Mouse (Mus musculus) midbrain, embryonic 12.5 days (tissue): ENCODE measurements around the gene Ccdc187. TPM values are rescaled to one million over a fixed set of nuclear protein-coding genes. Genes with fewer than 3 reads are reported as not detected.
A peak's percentile ranks its signal among the peaks of the same experiment; 100 is the strongest.

ENCODE experiments used
- ATAC-seq: fragments of 200-750 bp; cut with Nextera tagmentation; 2 replicates; pipeline ENCODE4 v1.8.0; 2017; ENCODE audit warnings: low read depth, moderate TSS enrichment, moderate library complexity; ENCODE audit not compliant: low FRiP score
- H3K27ac ChIP-seq: fragments of 300-500 bp; sonication (generic); replicated peaks from 2 replicates; pipeline ENCODE4 v1.5.1; 2016; ENCODE audit warnings: mild to moderate bottlenecking
- H3K27me3 ChIP-seq: fragments of 300-500 bp; sonication (generic); 2 replicates; pipeline ENCODE4 v1.6.1; 2016; ENCODE audit warnings: mild to moderate bottlenecking
- H3K36me3 ChIP-seq: fragments of 300-500 bp; sonication (generic); 2 replicates; pipeline ENCODE4 v1.6.1; 2016
- H3K4me1 ChIP-seq: fragments of 300-500 bp; sonication (generic); 2 replicates; pipeline ENCODE4 v1.6.1; 2016
- H3K4me2 ChIP-seq: fragments of 300-500 bp; sonication (generic); replicated peaks from 2 replicates; pipeline ENCODE4 v1.6.1; 2016; ENCODE audit warnings: mild to moderate bottlenecking, moderate library complexity
- H3K4me3 ChIP-seq: fragments of 300-500 bp; sonication (generic); 2 replicates; pipeline ENCODE4 v1.5.1; 2016; ENCODE audit warnings: mild to moderate bottlenecking
- H3K9ac ChIP-seq: fragments of 300-500 bp; sonication (generic); replicated peaks from 2 replicates; pipeline ENCODE4 v1.6.1; 2016; ENCODE audit warnings: mild to moderate bottlenecking, moderate library complexity
- H3K9me3 ChIP-seq: fragments of 300-500 bp; sonication (generic); 2 replicates; pipeline ENCODE4 v1.6.1; 2016; ENCODE audit warnings: mild to moderate bottlenecking
- WGBS: fragments of 180-500 bp; shearing (Covaris S2); methylation state at CpG from one replicate; pipeline ENCODE4 v1.1.7; 2016; 5-methylcytosine and 5-hydroxymethylcytosine counted together
- polyA plus RNA-seq: library from polyadenylated mRNA; unstranded; fragments of >200 nt; fragmentation: Nextera tagmentation; extraction: Ambion mirVana; gene quantifications from 2 replicates; pipeline ENCODE4 v1.2.1, GENCODE M21; 2016

Gene Ccdc187
- polyA plus RNA-seq, 1 experiment from 2014 or later = 0.08 TPM

DNA sequence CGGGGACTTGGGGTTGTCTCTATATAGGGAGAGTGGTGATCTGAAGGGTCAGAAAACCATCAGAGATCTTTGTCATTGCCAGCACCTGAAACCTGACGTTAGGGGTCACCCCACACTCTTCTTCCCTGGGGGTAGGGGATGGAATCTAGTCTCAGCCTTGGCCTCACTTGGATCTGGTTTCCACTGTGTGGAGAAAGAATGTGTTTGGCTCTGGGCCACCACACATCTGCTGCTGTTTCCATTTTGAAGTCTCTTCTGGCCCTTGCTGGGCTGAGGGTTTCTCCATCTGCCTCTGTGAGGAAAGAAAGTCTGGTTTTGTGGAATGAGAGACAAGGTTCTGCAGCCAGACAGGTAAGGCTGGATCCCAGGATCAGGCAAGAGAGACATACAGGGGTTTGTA, 29.3 kb downstream of the Ccdc187 start:
- Histone ChIP-seq H3K9me3 (no peaks in the 10 kb centered on the region), H3K9ac (no peak overlapping the region), H3K27ac (no peak overlapping the region), H3K27me3 (no peaks in the 10 kb centered on the region), H3K36me3 (no peaks in the 10 kb centered on the region), H3K4me3 (no peak overlapping the region), H3K4me1 (no peaks in the 10 kb centered on the region), H3K4me2 (no peak overlapping the region)
- WGBS = 82% methylated on average over 2 of the region's 2 CpGs
- ATAC-seq = no peak

DNA sequence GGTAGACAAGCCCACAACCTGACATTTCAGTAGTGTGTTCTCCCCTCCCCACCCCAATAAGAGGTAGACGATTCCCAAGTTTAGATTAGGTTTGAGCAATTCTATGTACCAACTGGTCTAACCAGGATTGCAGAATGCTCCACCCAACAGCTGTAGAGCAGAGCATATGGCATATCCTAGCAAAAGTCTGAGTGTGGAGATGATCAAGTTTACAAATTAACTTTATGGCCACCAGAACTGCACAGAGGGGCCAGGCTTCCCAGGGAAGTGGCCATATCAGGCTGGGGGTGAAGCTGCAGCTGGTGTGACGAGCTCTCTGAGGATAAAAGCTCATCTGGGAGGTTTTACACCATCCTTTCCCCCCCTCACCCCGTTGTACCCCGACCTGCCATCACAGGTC, 29.7 kb downstream of the Ccdc187 start:
- no peak for ATAC-seq
- Histone ChIP-seq H3K27ac (no peak overlapping the region), H3K36me3 (no peaks in the 10 kb centered on the region), H3K4me2 (no peak overlapping the region), H3K27me3 (no peaks in the 10 kb centered on the region), H3K9me3 (no peaks in the 10 kb centered on the region), H3K4me3 (no peak overlapping the region), H3K9ac (no peak overlapping the region), H3K4me1 (no peaks in the 10 kb centered on the region)
- WGBS = 79% methylated on average over 4 of the region's 4 CpGs

DNA sequence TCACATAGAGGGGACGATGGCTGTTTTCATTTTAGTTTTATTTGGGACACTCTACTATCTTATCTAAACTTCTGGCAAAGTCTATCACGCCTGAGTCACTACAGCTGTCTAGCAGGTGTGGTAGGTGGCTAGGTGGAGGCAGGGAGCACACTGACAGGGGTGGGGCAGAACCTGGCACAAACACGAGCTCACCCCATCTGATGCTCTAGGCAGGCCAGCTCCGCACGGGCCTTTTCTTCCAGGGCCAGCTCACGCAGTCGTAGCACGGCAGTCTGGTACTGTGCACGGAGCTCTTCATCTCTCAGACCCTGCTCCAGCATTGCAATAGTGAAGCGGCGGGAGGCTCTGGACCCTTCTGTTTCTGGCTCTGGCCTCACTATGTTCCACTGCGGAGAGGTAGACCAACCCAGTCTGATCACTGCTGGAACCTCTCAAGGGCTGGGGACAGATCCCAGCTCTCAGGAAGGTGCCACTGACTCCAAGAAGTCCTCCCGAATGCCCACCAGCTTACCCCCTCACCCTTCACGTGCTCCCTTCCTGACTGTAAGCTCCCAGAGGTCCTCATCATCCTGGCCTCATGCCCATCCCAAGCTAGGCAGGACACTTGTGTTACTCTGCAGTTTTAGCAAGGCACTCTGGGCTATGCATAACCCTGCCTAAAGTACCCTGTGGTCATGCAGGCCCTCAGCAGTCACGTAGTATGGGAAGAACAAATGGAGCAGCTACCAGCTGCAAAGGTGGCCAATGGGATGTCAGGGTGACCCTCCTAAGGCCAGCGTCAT, 36.9 kb downstream of the Ccdc187 start:
- no peak overlapping the region for H3K4me2 ChIP-seq
- no peaks in the 10 kb centered on the region for H3K27me3 ChIP-seq
- WGBS = 84% methylated on average over 16 of the region's 16 CpGs
- ATAC-seq = no peak
- H3K4me3 ChIP-seq = no peak overlapping the region
- H3K9me3 ChIP-seq = no peaks in the 10 kb centered on the region
- no peaks in the 10 kb centered on the region for H3K4me1 ChIP-seq
- no peak overlapping the region for H3K27ac ChIP-seq
- no peaks in the 10 kb centered on the region for H3K36me3 ChIP-seq
- H3K9ac ChIP-seq = no peak overlapping the region

DNA sequence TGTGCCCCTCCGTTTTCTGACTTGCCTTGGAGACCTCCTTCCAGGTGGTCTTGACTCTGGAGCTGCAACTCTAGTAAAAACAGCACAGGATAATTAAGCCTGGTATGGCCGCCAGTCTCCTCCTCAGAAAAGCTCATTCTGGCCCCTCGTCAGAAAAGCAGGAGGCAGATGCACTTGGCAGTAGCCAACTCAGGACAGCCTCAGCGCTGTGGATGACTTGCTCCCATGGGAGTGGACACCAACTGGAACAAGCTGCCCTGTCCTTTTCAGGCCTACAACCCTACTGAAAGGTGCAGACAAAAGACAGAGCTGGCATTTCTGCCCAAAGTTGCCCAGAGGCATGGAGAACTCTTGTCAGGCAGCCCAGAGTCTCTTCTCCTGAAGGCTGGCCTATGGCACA, 39.5 kb downstream of the Ccdc187 start:
- Histone ChIP-seq H3K4me1 (no peaks in the 10 kb centered on the region), H3K9me3 (no peaks in the 10 kb centered on the region), H3K4me2 (no peak overlapping the region), H3K9ac (no peak overlapping the region), H3K4me3 (no peak overlapping the region), H3K36me3 (no peaks in the 10 kb centered on the region), H3K27me3 (no peaks in the 10 kb centered on the region), H3K27ac (no peak overlapping the region)
- ATAC-seq = no peak
- WGBS = 74% methylated on average over 4 of the region's 4 CpGs

DNA sequence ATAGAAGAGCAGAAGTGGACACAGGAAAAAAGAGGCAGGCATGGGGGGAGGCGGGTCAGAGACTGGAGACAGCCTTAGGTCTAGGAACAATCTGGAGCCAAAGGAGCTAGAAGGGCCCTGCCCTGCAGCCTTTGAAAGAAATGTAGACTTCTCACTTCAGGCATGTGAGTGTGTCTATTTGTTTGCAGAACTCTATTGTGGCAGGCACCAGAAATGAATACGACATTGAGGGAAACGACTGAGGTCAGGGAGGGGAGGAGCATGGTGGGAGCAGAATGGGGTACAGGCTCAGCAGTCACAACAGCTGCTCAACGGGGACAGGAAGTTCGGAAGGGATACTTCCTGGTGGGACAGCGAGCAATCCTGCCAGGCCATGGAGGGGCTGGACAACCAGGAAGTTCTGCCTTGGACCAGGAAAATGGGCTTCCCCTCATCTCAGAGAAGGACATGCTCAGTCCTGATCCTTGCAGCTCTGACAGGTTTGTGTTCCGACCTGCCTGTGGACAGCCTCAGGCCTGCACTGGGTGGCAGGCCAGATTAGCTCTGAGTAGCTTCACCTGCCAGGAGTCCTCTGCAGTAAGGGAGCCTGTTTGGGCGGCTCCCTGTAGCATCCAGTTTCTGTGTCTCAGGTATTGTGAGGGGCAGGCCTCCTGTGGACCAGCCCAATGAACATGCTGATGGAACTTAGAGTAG, 41.7 kb downstream of the Ccdc187 start:
- 72% methylated on average over 8 of the region's 8 CpGs for WGBS
- no peak for ATAC-seq

DNA sequence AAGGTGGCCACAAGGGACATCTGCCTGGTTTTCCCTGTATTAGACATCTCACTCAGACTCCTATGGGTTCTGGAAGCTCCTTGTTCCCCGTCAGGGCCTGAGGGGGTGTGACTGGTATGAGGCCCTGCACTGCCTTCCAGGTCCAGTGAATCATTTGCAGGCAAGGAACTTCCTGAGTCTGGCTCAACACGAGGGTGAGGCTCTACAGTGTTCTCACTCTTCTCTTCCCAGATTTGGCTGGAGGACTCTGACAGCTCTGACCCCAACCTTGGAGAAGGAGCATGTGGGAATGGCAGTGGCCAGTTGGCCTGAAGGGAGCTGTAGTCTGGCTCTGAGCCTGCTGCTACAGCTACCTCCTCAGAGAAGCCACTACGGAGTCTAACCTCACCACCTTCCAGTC, 46.8 kb downstream of the Ccdc187 start:
- H3K27ac ChIP-seq = no peak overlapping the region
- H3K4me1 ChIP-seq = no peaks in the 10 kb centered on the region
- H3K4me3 ChIP-seq = no peak overlapping the region
- H3K4me2 ChIP-seq = no peak overlapping the region
- no peaks in the 10 kb centered on the region for H3K9me3 ChIP-seq
- ATAC-seq = no peak
- no peaks in the 10 kb centered on the region for H3K36me3 ChIP-seq
- 68% methylated on average over 3 of the region's 3 CpGs for WGBS
- no peak overlapping the region for H3K9ac ChIP-seq
- H3K27me3 ChIP-seq = no peaks in the 10 kb centered on the region

More for the DNA sequence above, 41.7 kb downstream of the Ccdc187 start:
- no peaks in the 10 kb centered on the region for H3K36me3 ChIP-seq
- no peak overlapping the region for H3K4me2 ChIP-seq
- no peak overlapping the region for H3K27ac ChIP-seq
- no peaks in the 10 kb centered on the region for H3K9me3 ChIP-seq
- no peaks in the 10 kb centered on the region for H3K27me3 ChIP-seq
- H3K4me3 ChIP-seq = no peak overlapping the region
- no peak overlapping the region for H3K9ac ChIP-seq
- no peaks in the 10 kb centered on the region for H3K4me1 ChIP-seq

DNA sequence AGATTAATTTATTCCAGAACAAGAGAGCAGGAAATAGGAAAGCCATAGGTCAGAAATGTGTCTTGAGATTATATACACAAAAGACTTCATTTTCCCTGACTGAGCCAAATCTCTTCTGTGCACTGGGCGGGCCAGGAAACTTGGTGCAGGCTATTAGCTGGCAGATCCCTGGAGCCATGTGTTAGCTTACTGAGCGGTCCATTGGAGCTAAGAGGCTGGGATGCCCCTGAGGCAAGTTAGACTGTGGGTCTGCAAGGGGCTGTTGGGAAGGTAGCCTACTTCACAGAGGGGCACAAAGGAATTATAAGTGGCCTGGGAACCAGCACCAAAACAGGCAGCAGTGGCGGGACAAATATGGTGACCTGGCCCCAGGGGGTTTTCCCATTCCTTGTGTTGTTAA, 53.5 kb downstream of the Ccdc187 start:
- peaks cover 9% of the 10 kb centered on the region for H3K4me1 ChIP-seq
- no peak overlapping the region for H3K27ac ChIP-seq
- no peak overlapping the region for H3K4me3 ChIP-seq
- H3K9ac ChIP-seq = no peak overlapping the region
- H3K27me3 ChIP-seq = peaks cover 5% of the 10 kb centered on the region; the same call in 1 of the 2 replicates
- no peaks in the 10 kb centered on the region for H3K9me3 ChIP-seq
- ATAC-seq = no peak
- WGBS = 69% methylated on average over 3 of the region's 3 CpGs
- no peak overlapping the region for H3K4me2 ChIP-seq
- H3K36me3 ChIP-seq = no peaks in the 10 kb centered on the region

DNA sequence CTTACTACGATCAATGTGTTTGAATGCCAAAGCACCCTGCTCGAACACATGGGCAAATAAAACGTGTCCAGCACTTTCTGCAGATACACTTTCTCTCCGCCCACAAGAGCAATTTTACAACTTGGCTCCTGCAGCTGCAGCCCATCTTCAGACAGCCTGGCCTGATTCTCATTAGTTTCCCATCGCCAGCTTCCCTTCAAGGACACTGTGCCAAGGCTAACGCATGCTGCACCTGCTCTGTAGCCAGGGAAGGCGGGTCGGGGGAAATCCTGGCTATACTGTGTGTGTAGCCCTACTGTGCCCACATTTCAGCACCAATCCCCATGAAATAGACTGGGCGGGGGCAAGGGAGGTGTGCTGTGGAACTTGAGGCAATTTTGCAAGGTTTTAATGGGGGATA, 54.0 kb downstream of the Ccdc187 start:
- ATAC-seq = no peak
- Histone ChIP-seq H3K4me1 (peaks cover 12% of the 10 kb centered on the region), H3K27ac (no peak overlapping the region), H3K9me3 (no peaks in the 10 kb centered on the region), H3K4me2 (no peak overlapping the region), H3K36me3 (no peaks in the 10 kb centered on the region), H3K27me3 (peaks cover 5% of the 10 kb centered on the region; the same call in 1 of the 2 replicates), H3K4me3 (no peak overlapping the region), H3K9ac (no peak overlapping the region; the same call in 1 of the 2 replicates)
- whole genome bisulfite sequencing = 73% methylated on average over 9 of the region's 9 CpGs

DNA sequence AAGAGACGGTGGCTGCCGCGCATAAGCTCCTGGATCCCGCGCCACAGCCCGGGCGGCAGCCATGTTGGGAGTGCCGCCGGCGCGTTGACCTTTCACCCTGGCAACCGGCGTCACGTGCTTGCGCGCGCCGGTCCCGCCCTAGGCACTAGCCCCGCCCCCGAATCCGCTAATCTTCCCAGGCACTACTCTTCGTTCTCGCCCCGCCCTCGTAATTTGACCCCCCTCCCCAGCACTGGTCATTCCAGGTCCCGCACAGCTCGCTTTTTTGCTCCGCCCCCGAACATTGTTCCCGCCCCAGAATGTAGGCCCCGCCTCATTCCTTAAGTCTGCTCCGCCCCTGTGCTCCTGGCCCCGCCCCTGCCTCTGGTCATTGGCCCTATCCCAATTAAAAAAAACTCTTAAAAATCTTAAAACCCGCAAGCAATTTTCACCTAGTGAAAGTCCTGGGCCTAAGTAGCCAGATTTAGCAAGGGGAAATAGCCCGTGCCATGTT, 57.0 kb downstream of the Ccdc187 start, which contains the start of gene Qsox2:
Gene Qsox2, minus strand, starts transcription at position 236 of the 493 bp plus-strand sequence.
- Histone ChIP-seq H3K36me3 (no peaks in the 10 kb centered on the region), H3K27me3 (peaks cover 5% of the 10 kb centered on the region; the same call in 1 of the 2 replicates), H3K9me3 (no peaks in the 10 kb centered on the region), H3K4me3 (peak within 1 kb of the TSS; percentile 93), H3K4me2 (peak within 1 kb of the TSS; percentile 85), H3K9ac (peak within 1 kb of the TSS; percentile 91), H3K27ac (peak within 1 kb of the TSS; percentile 65), H3K4me1 (peaks cover 18% of the 10 kb centered on the region)
- peak; percentile 88 for ATAC-seq
- under 1% methylated on average over 30 of the region's 36 CpGs for WGBS

DNA sequence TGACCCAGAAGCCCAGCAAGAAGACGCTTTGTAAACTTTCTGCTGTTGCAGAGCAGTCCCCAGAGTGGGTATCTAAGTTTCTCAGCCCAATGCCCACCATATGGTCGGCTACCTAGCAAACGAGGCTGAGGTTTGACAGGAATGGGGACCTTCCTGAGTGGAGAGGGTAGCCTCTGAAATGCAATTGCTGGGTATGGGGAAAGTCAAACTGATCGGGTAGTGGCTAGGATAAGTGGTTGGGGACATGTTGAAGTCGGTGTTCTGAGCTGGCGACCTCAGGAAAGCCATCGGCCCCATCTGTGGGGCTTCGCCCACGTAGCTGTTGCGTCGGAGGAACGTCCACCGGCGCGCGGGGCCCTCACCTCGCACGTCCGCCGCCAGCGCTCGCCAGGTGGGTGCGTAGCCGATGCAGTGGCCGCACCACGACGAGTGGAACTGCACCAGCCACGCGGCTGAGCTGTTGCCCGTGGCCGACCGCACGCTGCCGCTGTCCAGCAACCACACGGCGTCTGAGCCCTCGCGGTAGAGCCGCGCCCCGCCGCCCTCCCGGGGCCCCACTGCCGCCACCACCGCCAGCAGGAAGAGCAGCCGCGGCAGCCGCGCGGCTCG, 57.6 kb downstream of the Ccdc187 start:
- Histone ChIP-seq H3K4me3 (peak overlapping the region; percentile 93), H3K4me2 (peak overlapping the region; percentile 85), H3K9me3 (no peaks in the 10 kb centered on the region), H3K27ac (peak overlapping the region; percentile 65), H3K9ac (peak overlapping the region; percentile 91), H3K27me3 (peaks cover 5% of the 10 kb centered on the region; the same call in 1 of the 2 replicates), H3K4me1 (peaks cover 18% of the 10 kb centered on the region), H3K36me3 (no peaks in the 10 kb centered on the region)
- peak; percentile 72; the same call in 1 of the 2 replicates for ATAC-seq
- under 1% methylated on average over 51 of the region's 51 CpGs for WGBS

DNA sequence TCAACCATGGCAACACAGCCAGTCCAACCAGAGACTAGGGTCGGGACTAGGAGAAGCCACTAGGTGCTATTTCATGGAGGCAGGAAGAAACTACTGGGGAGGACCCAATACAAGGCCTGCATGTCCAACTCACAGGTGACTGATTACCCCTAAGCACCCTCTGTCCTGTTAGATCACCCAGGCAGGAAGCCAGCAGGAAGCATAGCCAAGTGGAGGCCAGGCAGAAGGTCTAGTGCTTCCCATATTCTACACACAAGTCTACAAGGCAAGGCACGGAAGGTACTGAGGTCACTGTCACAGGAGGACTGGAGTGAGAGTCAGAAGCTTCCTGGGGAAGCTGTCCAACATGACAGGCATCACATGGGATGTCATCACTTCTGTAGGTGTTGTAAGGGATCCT, 59.6 kb downstream of the Ccdc187 start:
- ATAC-seq = no peak
- Histone ChIP-seq H3K27me3 (peaks cover 3% of the 10 kb centered on the region; the same call in 1 of the 2 replicates), H3K9me3 (no peaks in the 10 kb centered on the region), H3K4me2 (no peak overlapping the region), H3K4me1 (peaks cover 18% of the 10 kb centered on the region), H3K4me3 (no peak overlapping the region), H3K9ac (no peak overlapping the region), H3K36me3 (no peaks in the 10 kb centered on the region), H3K27ac (no peak overlapping the region)
- WGBS = 81% methylated on average over 2 of the region's 2 CpGs

DNA sequence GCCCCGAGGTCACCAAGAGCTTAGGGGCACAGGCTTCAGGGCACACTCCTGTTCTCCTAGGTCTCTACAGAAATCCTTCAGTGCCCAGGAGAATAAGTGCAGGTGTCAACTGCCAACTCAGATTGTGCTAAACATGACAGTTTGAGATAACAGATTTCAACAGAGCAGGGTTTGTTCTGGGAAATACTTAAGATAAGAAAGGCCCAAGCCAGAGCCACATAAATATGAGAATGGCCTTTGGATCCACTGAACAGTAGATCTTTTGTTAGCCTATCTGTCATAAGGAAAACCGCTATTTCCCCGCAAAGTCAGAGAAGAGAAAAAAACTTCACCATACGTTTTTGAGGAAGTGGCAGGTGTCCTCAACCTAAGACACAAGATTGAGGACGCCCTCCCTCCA, 60.1 kb downstream of the Ccdc187 start:
- Histone ChIP-seq H3K4me2 (no peak overlapping the region), H3K4me3 (no peak overlapping the region), H3K9ac (no peak overlapping the region), H3K36me3 (no peaks in the 10 kb centered on the region), H3K27ac (no peak overlapping the region), H3K27me3 (no peaks in the 10 kb centered on the region), H3K9me3 (no peaks in the 10 kb centered on the region), H3K4me1 (peaks cover 18% of the 10 kb centered on the region)
- 86% methylated on average over 5 of the region's 5 CpGs for WGBS
- ATAC-seq = no peak
